Mouse (Mus musculus) brain, embryonic 14.5 days (tissue): Measurements from ENCODE around the gene Id3. TPM values are rescaled to one million over a fixed set of nuclear protein-coding genes. Genes with fewer than 3 reads are reported as not detected.
A peak's percentile ranks its signal among the peaks of the same experiment; 100 is the strongest.

Experiments
- DNase-seq: peaks from one replicate; pipeline ENCODE4 v3.0.0-alpha.2; 2011; ENCODE audit warnings: low read depth
- CTCF ChIP-seq: fragments of 200-500 bp; IDR thresholded peaks from 2 replicates; pipeline ENCODE4 v1.5.1; 2012; ENCODE audit warnings: inconsistent platforms, mild to moderate bottlenecking, moderate library complexity, borderline replicate concordance; ENCODE audit not compliant: insufficient read depth, insufficient read length; ENCODE audit errors: extremely low read depth
- POLR2A ChIP-seq: fragments of 200-500 bp; IDR thresholded peaks from 2 replicates; pipeline ENCODE4 v1.6.1; 2012; ENCODE audit warnings: mild to moderate bottlenecking, inconsistent platforms, borderline replicate concordance; ENCODE audit not compliant: poor library complexity, insufficient read depth, insufficient read length, severe bottlenecking; ENCODE audit errors: extremely low read depth
- polyA plus RNA-seq: library from polyadenylated mRNA; depleted of rRNA; stranded (reverse); fragments of >200 nt; gene quantifications from 2 replicates; pipeline ENCODE4 v1.2.3, GENCODE M21; 2012; rRNA removed

The Id3 gene
- polyA plus RNA-seq, 1 experiment: 107 TPM

DNA sequence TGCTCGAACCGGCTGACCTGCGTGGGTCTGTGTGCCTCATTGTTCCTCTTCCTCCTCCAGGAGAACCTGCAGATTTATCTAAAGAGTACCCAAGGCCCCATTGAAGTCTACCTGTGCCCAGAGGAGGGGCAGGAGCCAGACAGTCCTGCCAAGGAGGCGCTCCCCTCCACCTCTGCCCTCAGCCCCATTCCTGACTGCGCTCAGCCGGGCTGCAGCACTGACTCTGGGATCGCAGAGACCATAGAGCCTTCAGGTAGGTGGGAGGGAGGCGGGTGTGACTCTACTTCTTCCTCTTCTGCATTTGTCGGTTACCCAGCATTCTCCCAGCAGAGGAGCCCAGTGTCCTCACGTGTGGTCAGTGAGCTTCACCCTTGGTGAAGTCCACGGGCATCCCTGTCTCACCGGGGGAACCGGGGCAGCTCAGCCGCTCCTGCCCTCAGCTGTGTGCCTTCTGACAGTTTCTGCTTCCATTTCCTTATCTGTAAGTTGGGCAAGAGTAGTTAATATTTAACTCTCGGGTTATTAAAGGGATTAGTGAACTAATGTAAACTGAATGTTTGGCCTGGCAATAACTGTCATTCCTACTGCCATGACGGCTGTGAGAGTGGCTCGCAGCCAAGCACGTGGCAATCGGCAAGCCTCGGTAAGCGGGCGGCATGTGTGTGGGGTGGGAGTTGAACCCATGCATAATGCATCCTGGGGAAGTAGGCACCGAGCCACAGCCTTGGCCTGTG is 43.6 kb downstream of the Id3 start:
- no peak for TF ChIP-seq CTCF
- TF ChIP-seq POLR2A: no peak
- peak; percentile 41 for DNase-seq

DNA sequence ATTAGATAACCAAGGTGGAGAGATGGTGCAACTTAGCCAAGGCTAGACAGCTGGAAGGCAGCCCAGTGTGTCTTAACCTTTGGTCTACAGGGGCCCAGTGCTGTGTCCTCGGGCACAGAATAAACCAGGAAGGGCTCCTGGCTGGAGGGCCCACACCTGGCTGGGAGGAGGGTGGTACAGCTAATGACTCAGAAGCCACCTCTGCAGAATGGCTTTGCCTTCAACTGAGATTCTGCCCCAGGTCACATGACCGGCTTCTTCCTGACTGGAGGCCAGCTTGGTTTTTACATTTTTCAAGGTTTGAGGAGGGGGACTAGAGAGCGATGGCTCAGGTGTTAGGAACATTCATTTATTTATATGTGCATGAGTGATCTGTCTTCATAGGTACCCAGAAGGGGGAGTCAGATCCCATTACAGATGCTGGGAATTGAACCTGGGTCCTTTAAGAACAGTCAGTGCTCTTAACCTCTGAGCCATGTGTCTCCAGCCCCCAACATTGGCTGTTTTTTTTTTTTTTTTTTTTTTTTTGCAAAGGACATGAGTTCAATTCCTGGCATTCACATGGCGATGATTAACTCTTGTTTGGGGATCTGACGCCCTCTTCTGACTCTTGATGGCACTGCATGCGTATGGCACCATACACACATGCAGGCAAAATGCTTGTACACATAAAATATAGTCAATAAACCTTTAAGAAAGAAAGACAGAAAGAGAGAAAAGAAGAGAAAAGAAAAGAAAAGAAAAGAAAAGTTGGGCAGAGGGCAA is 45.9 kb downstream of the Id3 start:
- no peak for TF ChIP-seq POLR2A
- TF ChIP-seq CTCF: peak; percentile 32; the same call in 1 of the 2 replicates

GRCm38 (mm10) chr4:136189912-136190311 is 46.6 kb downstream of the Id3 start:
- DNase-seq: no peak
- TF ChIP-seq POLR2A: no peak
- TF ChIP-seq CTCF: no peak

More for the DNA sequence above, 45.9 kb downstream of the Id3 start:
- no peak for DNase-seq

DNA sequence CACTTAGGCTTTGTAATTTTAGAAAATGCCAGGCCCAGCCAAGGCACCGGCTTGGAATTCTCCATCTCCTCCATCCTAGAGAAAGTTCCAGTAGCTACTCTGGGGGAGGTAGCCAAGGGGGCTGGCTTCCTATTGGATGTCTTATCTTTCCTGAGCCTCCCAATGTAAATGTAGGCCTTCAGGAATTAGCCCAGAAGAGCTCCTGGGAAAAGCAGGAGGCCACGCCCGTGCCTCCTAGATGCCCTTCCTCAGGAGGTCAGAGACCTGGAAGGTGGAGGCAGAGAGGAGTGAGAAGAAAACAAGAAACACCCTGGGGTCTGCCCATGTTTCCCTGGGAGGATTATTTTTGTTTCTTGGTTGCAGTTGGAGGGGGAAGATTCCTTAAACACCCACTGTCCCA is 50.3 kb downstream of the Id3 start:
- no peak for DNase-seq

GRCm38 (mm10) chr4:136195029-136195428 is 51.7 kb downstream of the Id3 start:
- TF ChIP-seq CTCF (no peak), POLR2A (no peak)
- DNase-seq: no peak

More for the DNA sequence above, 50.3 kb downstream of the Id3 start:
- TF ChIP-seq POLR2A (no peak), CTCF (no peak)

Other genes starting within 250 kb of the Id3 start
- 0.19 and 0.25 TPM in 2 replicates for gene Cnr2, start 248.1 kb upstream of the Id3 start, polyA plus RNA-seq
- 41.7 and 43.1 TPM in 2 replicates for gene Fuca1, start 222.8 kb upstream of the Id3 start, polyA plus RNA-seq
- 43.5 and 49.8 TPM in 2 replicates for gene Hmgcl, start 197.0 kb upstream of the Id3 start, polyA plus RNA-seq
- 36.3 and 52.0 TPM in 2 replicates for gene Gale, start 179.8 kb upstream of the Id3 start, polyA plus RNA-seq
- 167 and 198 TPM in 2 replicates for gene Lypla2, start 170.9 kb upstream of the Id3 start, polyA plus RNA-seq
- 50.8 and 57.8 TPM in 2 replicates for gene Pithd1, start 156.2 kb upstream of the Id3 start, polyA plus RNA-seq
- gene Eloa, start 121.7 kb upstream of the Id3 start, polyA plus RNA-seq: 17.1 and 21.8 TPM in 2 replicates
- gene Rpl11, start 90.1 kb upstream of the Id3 start, polyA plus RNA-seq: 818 and 948 TPM in 2 replicates
- 3.5 and 5.1 TPM in 2 replicates for gene E2f2, start 28.9 kb downstream of the Id3 start, polyA plus RNA-seq
- gene Asap3, start 62.9 kb downstream of the Id3 start, polyA plus RNA-seq: 4.2 and 6.2 TPM in 2 replicates
- 0.38 and 0.98 TPM in 2 replicates for gene Tcea3, start 104.2 kb downstream of the Id3 start, polyA plus RNA-seq
- 58.3 and 69.5 TPM in 2 replicates for gene Zfp46, start 141.2 kb downstream of the Id3 start, polyA plus RNA-seq
- 138 and 148 TPM in 2 replicates for gene Hnrnpr, start 167.4 kb downstream of the Id3 start, polyA plus RNA-seq